Mouse (Mus musculus) kidney, postnatal 4 days (tissue): ENCODE measurements around the gene Tbcel.

ENCODE experiments used
- DNase-seq, 2 experiments: peaks; one replicate each; pipeline ENCODE4 v3.0.0; 2021; ENCODE audit warnings: mixed read lengths in 2 of 2

The Tbcel gene

GRCm38 (mm10) chr9:42441234-42441633 lies 66.4 kb downstream of the Tbcel start:
- no peak for DNase-seq

GRCm38 (mm10) chr9:42439446-42439845 lies 68.2 kb downstream of the Tbcel start:
- DNase-seq: no peak

- peak; percentile 21 to 27 for DNase-seq
Measured at GRCm38 (mm10) chr9:42432155-42432554, 75.5 kb downstream of the Tbcel start.

GRCm38 (mm10) chr9:42431606-42432005 lies 76.0 kb downstream of the Tbcel start:
- no peak for DNase-seq

GRCm38 (mm10) chr9:42428060-42428924 lies 79.3 kb downstream of the Tbcel start:
- peak; percentile 10 to 32 for DNase-seq

GRCm38 (mm10) chr9:42426661-42427358 lies 80.8 kb downstream of the Tbcel start:
- DNase-seq: no peak

GRCm38 (mm10) chr9:42423649-42424048 lies 84.0 kb downstream of the Tbcel start:
- DNase-seq: no peak

GRCm38 (mm10) chr9:42419687-42420086 lies 87.9 kb downstream of the Tbcel start:
- no peak for DNase-seq

GRCm38 (mm10) chr9:42418786-42419185 lies 88.8 kb downstream of the Tbcel start:
- DNase-seq: no peak

- no peak for DNase-seq
Measured at GRCm38 (mm10) chr9:42417352-42417952, 90.2 kb downstream of the Tbcel start.

- DNase-seq: no peak
Measured at GRCm38 (mm10) chr9:42415184-42415583, 92.4 kb downstream of the Tbcel start.

- no peak for DNase-seq
Measured at GRCm38 (mm10) chr9:42413345-42413744, 94.3 kb downstream of the Tbcel start.

GRCm38 (mm10) chr9:42411296-42411695 lies 96.3 kb downstream of the Tbcel start:
- DNase-seq: peak; percentile 44 to 53

- no peak for DNase-seq
Measured at GRCm38 (mm10) chr9:42405736-42406135, 101.9 kb downstream of the Tbcel start.

GRCm38 (mm10) chr9:42401486-42401885 lies 106.1 kb downstream of the Tbcel start:
- peak; percentile 34 to 42 for DNase-seq

- DNase-seq: no peak
Measured at GRCm38 (mm10) chr9:42399829-42400228, 107.8 kb downstream of the Tbcel start, which contains the start of gene Tecta. TSS of gene Tecta (minus strand) at chr9:42399929.

GRCm38 (mm10) chr9:42396141-42396540 lies 111.5 kb downstream of the Tbcel start:
- DNase-seq: no peak

- DNase-seq: no peak
Measured at GRCm38 (mm10) chr9:42394903-42395302, 112.7 kb downstream of the Tbcel start.

- DNase-seq: no peak
Measured at GRCm38 (mm10) chr9:42394321-42394720, 113.3 kb downstream of the Tbcel start.

GRCm38 (mm10) chr9:42392927-42393326 lies 114.7 kb downstream of the Tbcel start:
- DNase-seq: no peak

GRCm38 (mm10) chr9:42388490-42388889 lies 119.1 kb downstream of the Tbcel start:
- DNase-seq: no peak

- DNase-seq: no peak
Measured at GRCm38 (mm10) chr9:42387038-42387437, 120.6 kb downstream of the Tbcel start.

- DNase-seq: no peak
Measured at GRCm38 (mm10) chr9:42385656-42386055, 122.0 kb downstream of the Tbcel start.
